Mouse (Mus musculus): ENCODE measurements around the gene Ppara. TPM values are rescaled to one million over a fixed set of nuclear protein-coding genes. Genes with fewer than 3 reads are reported as not detected.

Gene Ppara
- polyA plus RNA-seq, 1 experiment = 1.1 TPM

GRCm38 (mm10) chr15:85735063-85735835, 466 bp downstream of the Ppara start:
- Histone ChIP-seq H3K4me1 (ENCODE audit: control insufficient read depth, insufficient read depth, low read length) (no peaks in the 10 kb centered on the region), H3K27ac (ENCODE audit: control insufficient read depth, insufficient read depth, low read depth, low read length, poor library complexity) (no peak overlapping the region; the same call in 1 of the 2 replicates), H3K4me3 (replicated peaks; ENCODE audit: control insufficient read depth, low read depth, low read length) (peak overlapping the region; percentile 32)
- WGBS = under 1% methylated on average over 78 of the region's 78 CpGs
- no peak for TF ChIP-seq CTCF (IDR thresholded peaks at IDR 0.05; ENCODE audit: control insufficient read depth, insufficient read depth, low read length)
- TF ChIP-seq POLR2A (IDR thresholded peaks at IDR 0.05; ENCODE audit: borderline replicate concordance, control insufficient read depth, low read depth, low read length) = no peak

GRCm38 (mm10) chr15:85735836-85736190, 1.0 kb downstream of the Ppara start:
- Histone ChIP-seq H3K4me3 (replicated peaks; ENCODE audit: control insufficient read depth, low read depth, low read length) (no peak overlapping the region), H3K27ac (ENCODE audit: control insufficient read depth, insufficient read depth, low read depth, low read length, poor library complexity) (no peak overlapping the region), H3K4me1 (ENCODE audit: control insufficient read depth, insufficient read depth, low read length) (no peaks in the 10 kb centered on the region)
- WGBS = 2% methylated on average over 25 of the region's 25 CpGs
- TF ChIP-seq CTCF (IDR thresholded peaks at IDR 0.05; ENCODE audit: control insufficient read depth, insufficient read depth, low read length) = no peak

- H3K27ac ChIP-seq (ENCODE audit: control insufficient read depth, insufficient read depth, low read depth, low read length, poor library complexity) = no peak overlapping the region
- TF ChIP-seq CTCF (IDR thresholded peaks at IDR 0.05; ENCODE audit: control insufficient read depth, insufficient read depth, low read length) = no peak
- TF ChIP-seq POLR2A (IDR thresholded peaks at IDR 0.05; ENCODE audit: borderline replicate concordance, control insufficient read depth, low read depth, low read length) = no peak
- H3K4me3 ChIP-seq (replicated peaks; ENCODE audit: control insufficient read depth, low read depth, low read length) = no peak overlapping the region
- 53% methylated on average over 10 of the region's 10 CpGs for WGBS
- H3K4me1 ChIP-seq (ENCODE audit: control insufficient read depth, insufficient read depth, low read length) = no peaks in the 10 kb centered on the region
These were observed 1.7 kb downstream of the Ppara start for GRCm38 (mm10) chr15:85736506-85736905.

GRCm38 (mm10) chr15:85738416-85738815, 3.6 kb downstream of the Ppara start:
- WGBS = 80% methylated on average over 3 of the region's 3 CpGs
- Histone ChIP-seq H3K27ac (ENCODE audit: control insufficient read depth, insufficient read depth, low read depth, low read length, poor library complexity) (no peak overlapping the region), H3K4me1 (ENCODE audit: control insufficient read depth, insufficient read depth, low read length) (no peaks in the 10 kb centered on the region), H3K4me3 (replicated peaks; ENCODE audit: control insufficient read depth, low read depth, low read length) (no peak overlapping the region)
- TF ChIP-seq CTCF (IDR thresholded peaks at IDR 0.05; ENCODE audit: control insufficient read depth, insufficient read depth, low read length) (no peak), POLR2A (IDR thresholded peaks at IDR 0.05; ENCODE audit: borderline replicate concordance, control insufficient read depth, low read depth, low read length) (no peak)

GRCm38 (mm10) chr15:85738939-85739338, 4.2 kb downstream of the Ppara start:
- no peaks in the 10 kb centered on the region for H3K4me1 ChIP-seq (ENCODE audit: control insufficient read depth, insufficient read depth, low read length)
- H3K27ac ChIP-seq (ENCODE audit: control insufficient read depth, insufficient read depth, low read depth, low read length, poor library complexity) = no peak overlapping the region
- 81% methylated on average over 5 of the region's 5 CpGs for WGBS
- TF ChIP-seq POLR2A (IDR thresholded peaks at IDR 0.05; ENCODE audit: borderline replicate concordance, control insufficient read depth, low read depth, low read length) = no peak
- no peak for TF ChIP-seq CTCF (IDR thresholded peaks at IDR 0.05; ENCODE audit: control insufficient read depth, insufficient read depth, low read length)
- no peak overlapping the region for H3K4me3 ChIP-seq (replicated peaks; ENCODE audit: control insufficient read depth, low read depth, low read length)

- no peak overlapping the region for H3K4me3 ChIP-seq (replicated peaks; ENCODE audit: control insufficient read depth, low read depth, low read length)
- WGBS = 80% methylated on average over 9 of the region's 9 CpGs
These were observed 7.8 kb downstream of the Ppara start for GRCm38 (mm10) chr15:85742608-85743007.

GRCm38 (mm10) chr15:85743946-85744345, 9.2 kb downstream of the Ppara start:
- TF ChIP-seq POLR2A (IDR thresholded peaks at IDR 0.05; ENCODE audit: borderline replicate concordance, control insufficient read depth, low read depth, low read length) = no peak
- TF ChIP-seq CTCF (IDR thresholded peaks at IDR 0.05; ENCODE audit: control insufficient read depth, insufficient read depth, low read length) = no peak
- Histone ChIP-seq H3K4me3 (replicated peaks; ENCODE audit: control insufficient read depth, low read depth, low read length) (no peak overlapping the region), H3K27ac (ENCODE audit: control insufficient read depth, insufficient read depth, low read depth, low read length, poor library complexity) (no peak overlapping the region), H3K4me1 (ENCODE audit: control insufficient read depth, insufficient read depth, low read length) (no peaks in the 10 kb centered on the region)
- 63% methylated on average over 3 of the region's 3 CpGs for WGBS

More at GRCm38 (mm10) chr15:85742608-85743007, 7.8 kb downstream of the Ppara start:
- Histone ChIP-seq H3K27ac (ENCODE audit: control insufficient read depth, insufficient read depth, low read depth, low read length, poor library complexity) (no peak overlapping the region), H3K4me1 (ENCODE audit: control insufficient read depth, insufficient read depth, low read length) (no peaks in the 10 kb centered on the region)
- TF ChIP-seq CTCF (IDR thresholded peaks at IDR 0.05; ENCODE audit: control insufficient read depth, insufficient read depth, low read length) (no peak), POLR2A (IDR thresholded peaks at IDR 0.05; ENCODE audit: borderline replicate concordance, control insufficient read depth, low read depth, low read length) (no peak)

- 75% methylated on average over 8 of the region's 8 CpGs for WGBS
These were observed 11.4 kb downstream of the Ppara start for GRCm38 (mm10) chr15:85746178-85746577.

More at GRCm38 (mm10) chr15:85746178-85746577, 11.4 kb downstream of the Ppara start:
- no peak overlapping the region for H3K27ac ChIP-seq (ENCODE audit: control insufficient read depth, insufficient read depth, low read depth, low read length, poor library complexity)
- H3K4me3 ChIP-seq (replicated peaks; ENCODE audit: control insufficient read depth, low read depth, low read length) = no peak overlapping the region
- TF ChIP-seq CTCF (IDR thresholded peaks at IDR 0.05; ENCODE audit: control insufficient read depth, insufficient read depth, low read length) = no peak
- TF ChIP-seq POLR2A (IDR thresholded peaks at IDR 0.05; ENCODE audit: borderline replicate concordance, control insufficient read depth, low read depth, low read length) = no peak
- H3K4me1 ChIP-seq (ENCODE audit: control insufficient read depth, insufficient read depth, low read length) = no peaks in the 10 kb centered on the region

Data from bone marrow, adult 2 months (tissue).